8 mouse cellular contexts compared by ENCODE assay signal in the genomic region with DNA sequence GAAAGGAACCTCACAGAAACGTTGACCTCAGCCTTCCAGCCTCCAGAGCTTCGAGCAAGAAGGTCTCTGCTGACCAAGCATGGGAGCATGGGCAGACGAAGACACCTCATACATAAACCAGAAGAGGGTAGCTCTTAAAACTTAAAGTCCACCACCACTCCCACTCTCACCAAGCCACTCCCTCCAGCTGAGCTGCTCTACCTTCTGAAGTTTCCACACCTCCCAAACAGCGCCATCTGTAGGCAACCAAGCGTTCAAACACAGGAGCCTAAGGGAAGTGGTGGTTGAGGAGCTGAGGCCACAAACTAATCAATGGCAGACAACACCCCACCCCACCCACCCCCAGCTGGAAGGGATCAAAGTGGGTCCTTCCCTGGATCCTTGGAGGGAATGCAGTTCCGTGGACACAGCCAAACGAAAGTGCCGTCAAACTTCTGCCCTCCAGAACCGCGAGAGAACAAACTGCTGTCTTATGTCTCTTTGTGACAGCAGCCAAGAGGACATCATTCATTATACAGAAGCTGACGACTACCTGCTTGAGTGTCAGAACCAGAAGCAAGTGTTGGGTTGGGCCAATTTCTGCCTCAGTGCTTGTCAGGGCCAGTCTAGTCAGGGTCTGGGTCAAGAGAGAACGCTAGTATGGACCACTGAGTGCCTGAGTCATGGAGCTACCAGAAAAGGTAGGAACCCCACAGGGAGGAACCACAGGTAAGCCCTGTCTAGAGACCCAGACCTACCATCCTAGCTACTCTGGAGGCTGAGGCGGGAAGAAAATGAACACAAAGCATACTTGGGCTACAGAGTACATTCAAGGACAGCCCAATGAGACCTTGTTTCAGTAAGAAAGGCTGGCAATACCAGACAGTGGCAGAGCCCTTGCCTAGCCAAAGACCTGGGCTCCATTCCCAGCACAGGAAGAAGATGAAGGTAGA. TPM values are rescaled to one million over a fixed set of nuclear protein-coding genes. Genes with fewer than 3 reads are reported as not detected.
DNase-seq lines count a peak whose midpoint lies in the region; ATAC-seq and TF ChIP-seq lines count a peak whose summit lies in the region.

No protein-coding gene starts in this region.

- 59% methylated on average over 13 of the region's 13 CpGs for WGBS in limb, embryonic 15.5 days

- H3K9me3 ChIP-seq in limb, embryonic 15.5 days: no peaks in the 10 kb centered on the region

- peak; percentile 22; the same call in 1 of the 2 replicates for TF ChIP-seq CTCF in embryonic fibroblast, embryonic 13.5 days (IDR thresholded peaks at IDR 0.05; ENCODE audit: borderline replicate concordance, insufficient read depth, low read length)

- peaks cover 21% of the 10 kb centered on the region for H3K4me1 ChIP-seq in embryonic fibroblast, embryonic 13.5 days (ENCODE audit: control insufficient read depth, insufficient read depth, low read length)
- H3K4me1 ChIP-seq in limb, embryonic 15.5 days: peaks cover 41% of the 10 kb centered on the region

- no peak overlapping the region for H3K9ac ChIP-seq in limb, embryonic 15.5 days

- peak; percentile 1; the same call in 1 of the 2 replicates for ATAC-seq in limb, embryonic 15.5 days (ENCODE audit: insufficient number of reproducible peaks, low FRiP score, low TSS enrichment, low read depth)

- no peak for TF ChIP-seq POLR2A in embryonic fibroblast, embryonic 13.5 days (IDR thresholded peaks at IDR 0.05; ENCODE audit: low read depth, low read length)

- H3K27me3 ChIP-seq in limb, embryonic 15.5 days: no peaks in the 10 kb centered on the region
- no peaks in the 10 kb centered on the region for H3K27me3 ChIP-seq in splenic B cell, adult 2 months (ENCODE audit: control insufficient read depth, insufficient read depth, low read length, poor library complexity, severe bottlenecking)

- H3K27ac ChIP-seq in embryonic fibroblast, embryonic 13.5 days (ENCODE audit: insufficient read depth, low read length): peak overlapping the region; percentile 95
- peak overlapping the region; percentile 95 for H3K27ac ChIP-seq in limb, embryonic 15.5 days

- peak; percentile 24 to 29 for DNase-seq in layer of hippocampus, postnatal 36 days
- no peak for DNase-seq in layer of hippocampus, postnatal 14 days (ENCODE audit: low spot score in 2 of 2)
- DNase-seq in ZHBTc4 (ENCODE audit: low read depth, low spot score) (peak; percentile 89), adipocyte (ENCODE audit: low spot score) (no peak)
- DNase-seq in splenic B cell, adult 2 months (ENCODE audit: low read depth, low spot score): peak; percentile 81
- no peak for DNase-seq in right cerebral cortex, postnatal 10 days (ENCODE audit: low spot score in 2 of 2)

- no peak overlapping the region for H3K4me3 ChIP-seq in embryonic fibroblast, embryonic 13.5 days (ENCODE audit: insufficient read depth, low read length)
- no peak overlapping the region for H3K4me3 ChIP-seq in limb, embryonic 15.5 days

- no peak overlapping the region for H3K4me2 ChIP-seq in limb, embryonic 15.5 days

- no peaks in the 10 kb centered on the region for H3K36me3 ChIP-seq in limb, embryonic 15.5 days
- H3K36me3 ChIP-seq in splenic B cell, adult 2 months (ENCODE audit: control insufficient read depth, insufficient read depth, low read length, poor library complexity, severe bottlenecking): no peaks in the 10 kb centered on the region

RNA-seq across cellular contexts. Expression of a gene that starts 59.8 kb away (rescaled TPM):
- total RNA-seq in layer of hippocampus, postnatal 36 days (2021): 100 to 1,000 TPM; 206 to 209 TPM
- 100 to 1,000 TPM; 165 to 178 TPM for total RNA-seq in layer of hippocampus, postnatal 14 days (2021)
- 193 and 252 TPM in 2 replicates for polyA plus RNA-seq in embryonic fibroblast, embryonic 13.5 days (2011; ENCODE audit: insufficient read length, low read depth, missing spikeins)
- 184 and 185 TPM in 2 replicates for polyA plus RNA-seq in limb, embryonic 15.5 days (2015; fragmentation: Nextera tagmentation; extraction: Ambion mirVana)

Comparison
In these comparisons a context has a peak if more than half of its experiments do, and no peak if none do; other contexts are left out.
1. DNase-seq: peak in layer of hippocampus, postnatal 36 days (2 of 2), ZHBTc4 (single experiment) and splenic B cell, adult 2 months (single experiment); none in layer of hippocampus, postnatal 14 days (0 of 2), right cerebral cortex, postnatal 10 days (0 of 2) and adipocyte (single experiment).